Mouse (Mus musculus) lung, embryonic 14.5 days (tissue): ENCODE results near the gene L1td1. TPM values are rescaled to one million over a fixed set of nuclear protein-coding genes. Genes with fewer than 3 reads are reported as not detected.
A peak's percentile ranks its signal among the peaks of the same experiment; 100 is the strongest.
"Not testable (repeated sequence)": the region's sequence is repeated elsewhere in the genome, so short reads cannot be mapped to it uniquely, and the experiment has no call there.

ENCODE experiments used
- ATAC-seq: fragments of 200-750 bp; cut with Nextera tagmentation; 2 replicates; pipeline ENCODE4 v1.8.0; 2017; ENCODE audit warnings: mild to moderate bottlenecking, moderate TSS enrichment, moderate library complexity; ENCODE audit not compliant: insufficient read depth
- DNase-seq: peaks from one replicate; pipeline ENCODE4 v3.0.0-alpha.2; 2015
- H3K27ac ChIP-seq: fragments of 300-500 bp; sonication (generic); 2 replicates; pipeline ENCODE4 v1.5.1; 2014; ENCODE audit warnings: low read depth, mild to moderate bottlenecking, moderate library complexity
- H3K27me3 ChIP-seq: fragments of 300-500 bp; sonication (generic); 2 replicates; pipeline ENCODE4 v1.6.1; 2014; ENCODE audit warnings: low read length, control low read depth; ENCODE audit not compliant: insufficient read depth
- H3K36me3 ChIP-seq: fragments of 300-500 bp; sonication (generic); 2 replicates; pipeline ENCODE4 v1.6.1; 2014; ENCODE audit warnings: control low read depth; ENCODE audit not compliant: insufficient read depth
- H3K4me1 ChIP-seq: fragments of 300-500 bp; sonication (generic); 2 replicates; pipeline ENCODE4 v1.6.1; 2014; ENCODE audit warnings: antibody characterized with exemption, control low read depth; ENCODE audit not compliant: insufficient read depth
- H3K4me2 ChIP-seq: fragments of 300-500 bp; sonication (generic); 2 replicates; pipeline ENCODE4 v1.6.1; 2014; ENCODE audit warnings: mild to moderate bottlenecking
- H3K4me3 ChIP-seq: fragments of 300-500 bp; sonication (generic); 2 replicates; pipeline ENCODE4 v1.5.1; 2014; ENCODE audit warnings: low read depth, low read length
- H3K9ac ChIP-seq: fragments of 300-500 bp; sonication (generic); 2 replicates; pipeline ENCODE4 v1.6.1; 2014
- H3K9me3 ChIP-seq: fragments of 300-500 bp; sonication (generic); 2 replicates; pipeline ENCODE4 v1.6.1; 2016; ENCODE audit warnings: low read depth, low read length, control low read depth
- CTCF ChIP-seq: IDR thresholded peaks from 2 replicates; pipeline ENCODE4 v1.5.1; 2016; ENCODE audit warnings: antibody characterized with exemption, low read depth
- WGBS: fragments of 180-500 bp; shearing (Covaris S2); extraction: QIAGEN DNeasy Blood & Tissue Kit; methylation state at CpG from one replicate; pipeline ENCODE4 v1.1.7; 2014; 5-methylcytosine and 5-hydroxymethylcytosine counted together
- polyA plus RNA-seq: library from polyadenylated mRNA; unstranded; fragments of >200 nt; fragmentation: Nextera tagmentation; extraction: Ambion mirVana; gene quantifications from 2 replicates; pipeline ENCODE4 v1.2.1, GENCODE M21; 2014

The L1td1 gene
- polyA plus RNA-seq, 1 experiment from 2014 or later: 0.16 TPM

- H3K9me3 ChIP-seq: no peaks in the 10 kb centered on the region
- 9% methylated on average over 8 of the region's 8 CpGs for WGBS
- no peak overlapping the region for H3K27ac ChIP-seq
- H3K9ac ChIP-seq: no peak overlapping the region
- H3K4me2 ChIP-seq: no peak overlapping the region
- ATAC-seq (no peak), DNase-seq (peak; percentile 86)
- H3K4me3 ChIP-seq: no peak overlapping the region
- H3K36me3 ChIP-seq: no peaks in the 10 kb centered on the region
- no peaks in the 10 kb centered on the region for H3K4me1 ChIP-seq
- peaks cover 3% of the 10 kb centered on the region for H3K27me3 ChIP-seq
- peak; percentile 86 for TF ChIP-seq CTCF
These were observed 4.1 kb upstream of the L1td1 start for GRCm38 (mm10) chr4:98722454-98722853.

- H3K9me3 ChIP-seq, H3K9ac ChIP-seq, DNase-seq, H3K27ac ChIP-seq, H3K4me3 ChIP-seq, H3K4me2 ChIP-seq, H3K4me1 ChIP-seq, ATAC-seq, H3K36me3 ChIP-seq: not testable (repeated sequence)
- peaks cover 10% of the 10 kb centered on the region for H3K27me3 ChIP-seq
- WGBS: 82% methylated on average over 1 of the region's 1 CpGs
These were observed 1.9 kb upstream of the L1td1 start for GRCm38 (mm10) chr4:98724682-98725081.

- no peaks in the 10 kb centered on the region for H3K9me3 ChIP-seq
- DNase-seq: peak; percentile 54
- H3K27ac ChIP-seq: no peak overlapping the region
- no peak overlapping the region for H3K4me2 ChIP-seq
- H3K27me3 ChIP-seq: peaks cover 10% of the 10 kb centered on the region
- no peaks in the 10 kb centered on the region for H3K36me3 ChIP-seq
- peak; percentile 47; the same call in 1 of the 2 replicates for ATAC-seq
- no peak overlapping the region for H3K4me3 ChIP-seq
- no peak overlapping the region for H3K9ac ChIP-seq
- 24% methylated on average over 4 of the region's 4 CpGs for WGBS
- no peaks in the 10 kb centered on the region for H3K4me1 ChIP-seq
- TF ChIP-seq CTCF: peak; percentile 55
These were observed 1.1 kb upstream of the L1td1 start for GRCm38 (mm10) chr4:98725439-98725838.

GRCm38 (mm10) chr4:98727295-98727958 lies 893 bp downstream of the L1td1 start:
- Histone ChIP-seq H3K4me1 (no peaks in the 10 kb centered on the region), H3K27ac (no peak overlapping the region), H3K4me2 (peak overlapping the region; percentile 56), H3K9me3 (no peaks in the 10 kb centered on the region), H3K4me3 (peak overlapping the region; percentile 23), H3K27me3 (peaks cover 10% of the 10 kb centered on the region), H3K9ac (peak overlapping the region; percentile 24; the same call in 1 of the 2 replicates), H3K36me3 (no peaks in the 10 kb centered on the region)
- peak; percentile 36 for DNase-seq
- ATAC-seq: peak; percentile 26; the same call in 1 of the 2 replicates
- TF ChIP-seq CTCF: no peak
- WGBS: 6% methylated on average over 21 of the region's 21 CpGs

GRCm38 (mm10) chr4:98727959-98728347 lies 1.4 kb downstream of the L1td1 start:
- Histone ChIP-seq H3K9me3 (no peaks in the 10 kb centered on the region), H3K9ac (no peak overlapping the region), H3K27ac (no peak overlapping the region), H3K27me3 (peaks cover 10% of the 10 kb centered on the region), H3K4me3 (peak overlapping the region; percentile 23; the same call in 1 of the 2 replicates), H3K4me2 (peak overlapping the region; percentile 56), H3K4me1 (no peaks in the 10 kb centered on the region), H3K36me3 (no peaks in the 10 kb centered on the region)
- ATAC-seq: no peak
- no peak for TF ChIP-seq CTCF
- WGBS: 3% methylated on average over 10 of the region's 10 CpGs
- DNase-seq: peak; percentile 15

GRCm38 (mm10) chr4:98728716-98729115 lies 2.2 kb downstream of the L1td1 start:
- Histone ChIP-seq H3K36me3 (no peaks in the 10 kb centered on the region), H3K27me3 (peaks cover 10% of the 10 kb centered on the region), H3K27ac (no peak overlapping the region), H3K9me3 (no peaks in the 10 kb centered on the region), H3K9ac (no peak overlapping the region), H3K4me3 (no peak overlapping the region), H3K4me2 (no peak overlapping the region), H3K4me1 (no peaks in the 10 kb centered on the region)
- ATAC-seq (no peak), DNase-seq (no peak)
- TF ChIP-seq CTCF: no peak
- 41% methylated on average over 7 of the region's 7 CpGs for WGBS

GRCm38 (mm10) chr4:98733660-98734059 lies 7.1 kb downstream of the L1td1 start:
- Histone ChIP-seq H3K9me3 (no peaks in the 10 kb centered on the region), H3K36me3 (no peaks in the 10 kb centered on the region), H3K4me2 (no peak overlapping the region), H3K9ac (no peak overlapping the region), H3K27ac (no peak overlapping the region), H3K4me3 (no peak overlapping the region), H3K4me1 (no peaks in the 10 kb centered on the region), H3K27me3 (no peaks in the 10 kb centered on the region; the same call in 1 of the 2 replicates)
- ATAC-seq: no peak
- TF ChIP-seq CTCF: no peak
- no peak for DNase-seq
- WGBS: 89% methylated on average over 16 of the region's 16 CpGs
